Mouse (Mus musculus): Measurements from ENCODE around the gene Doc2b.

- TF ChIP-seq CTCF (IDR thresholded peaks at IDR 0.05; ENCODE audit: low read depth, low read length): no peak
- no peak for TF ChIP-seq POLR2AphosphoS5 (IDR thresholded peaks at IDR 0.05; ENCODE audit: insufficient replicate concordance, low read depth, low read length)
These were observed 34.5 kb upstream of the Doc2b start for GRCm38 (mm10) chr11:75830386-75830785.

Data from G1E (cell line).